Mouse (Mus musculus): ENCODE results near the gene Fam241b.
A peak's percentile ranks its signal among the peaks of the same experiment; 100 is the strongest.

GRCm38 (mm10) chr10:62104835-62105576 is 38.7 kb downstream of the Fam241b start:
- TF ChIP-seq CTCF (IDR thresholded peaks at IDR 0.05; ENCODE audit: low read depth) (peak; percentile 80), EP300 (IDR thresholded peaks at IDR 0.05; ENCODE audit: low read depth) (no peak)

All from liver, postnatal 0 days (tissue).